Mouse (Mus musculus) CH12.LX (cell line): ENCODE data around the gene Exosc8. TPM values are rescaled to one million over a fixed set of nuclear protein-coding genes. Genes with fewer than 3 reads are reported as not detected.

ENCODE experiments used
- DNase-seq: peaks from one replicate; pipeline ENCODE4 v3.0.0-alpha.2; 2013; ENCODE audit errors: extremely low read depth
- H3K27ac ChIP-seq: 2 replicates; pipeline ENCODE4 v1.5.1; 2012; ENCODE audit warnings: low read depth, mild to moderate bottlenecking, control low read depth, moderate library complexity; ENCODE audit not compliant: insufficient read depth
- H3K27me3 ChIP-seq: replicated peaks from 2 replicates; pipeline ENCODE3; 2012; ENCODE audit warnings: inconsistent platforms
- H3K36me3 ChIP-seq, 2 experiments: replicated peaks in 1 of 2; 2 replicates each; pipeline versions ENCODE3 to v1.6.1; 2012; ENCODE audit warnings: inconsistent platforms in 1 of 2, low read length in 1 of 2, mild to moderate bottlenecking in 1 of 2, mixed read lengths in 1 of 2, moderate library complexity in 1 of 2; ENCODE audit not compliant: control insufficient read depth in 1 of 2, insufficient read depth in 1 of 2
- H3K4me1 ChIP-seq, 2 experiments: 2 replicates each; pipeline ENCODE4 v1.6.1; 2012; ENCODE audit warnings: inconsistent platforms in 1 of 2, moderate library complexity in 1 of 2; ENCODE audit not compliant: insufficient read depth in 2 of 2, control insufficient read depth in 1 of 2
- H3K4me2 ChIP-seq: 2 replicates; pipeline ENCODE4 v1.6.1; 2012; ENCODE audit warnings: low read depth, mild to moderate bottlenecking, control low read depth; ENCODE audit not compliant: poor library complexity, insufficient read depth, severe bottlenecking
- H3K4me3 ChIP-seq, 3 experiments: fragments of 150-350 bp in 1 of 3; sonication (generic) in 1 of 3; replicated peaks in 1 of 3; 2 replicates each; pipeline versions ENCODE3 to v1.5.1; 2011 to 2012; ENCODE audit warnings: low read depth in 2 of 3, low read length in 2 of 3, mild to moderate bottlenecking in 2 of 3, moderate library complexity in 2 of 3, control low read depth in 1 of 3, improper control_type of control experiment in 1 of 3, inconsistent platforms in 1 of 3, mixed read lengths in 1 of 3; ENCODE audit not compliant: poor library complexity in 1 of 3
- H3K79me2 ChIP-seq: replicated peaks from 2 replicates; pipeline ENCODE4 v1.6.1; 2012; ENCODE audit warnings: mild to moderate bottlenecking, moderate library complexity; ENCODE audit not compliant: control insufficient read depth, poor library complexity, insufficient read depth, severe bottlenecking; ENCODE audit errors: extremely low read depth
- H3K9ac ChIP-seq: 2 replicates; pipeline ENCODE4 v1.6.1; 2012; ENCODE audit warnings: low read depth, mild to moderate bottlenecking, control low read depth, moderate library complexity; ENCODE audit not compliant: insufficient read depth
- H3K9me3 ChIP-seq: replicated peaks from 2 replicates; pipeline ENCODE3; 2012; ENCODE audit warnings: low read length, inconsistent platforms, mixed read lengths
- CTCF ChIP-seq, 2 experiments: IDR thresholded peaks in 1 of 2; conservative IDR thresholded peaks in 1 of 2; 2 replicates each; pipeline ENCODE4 v1.5.1; 2011 to 2012; ENCODE audit warnings: low read depth in 2 of 2, low read length in 2 of 2, improper control_type of control experiment in 1 of 2, inconsistent platforms in 1 of 2, mild to moderate bottlenecking in 1 of 2, moderate library complexity in 1 of 2
- E2F4 ChIP-seq: IDR thresholded peaks from 2 replicates; pipeline ENCODE4 v1.6.1; 2011; ENCODE audit warnings: low read depth, low read length, improper control_type of control experiment; ENCODE audit not compliant: insufficient replicate concordance
- ETS1 ChIP-seq: conservative IDR thresholded peaks from 2 replicates; pipeline ENCODE4 v1.6.1; 2012; ENCODE audit warnings: low read depth, mild to moderate bottlenecking, inconsistent platforms, low read length, improper control_type of control experiment, moderate library complexity
- JUN ChIP-seq: IDR thresholded peaks from 2 replicates; pipeline ENCODE4 v1.6.1; 2011; ENCODE audit warnings: low read depth, mild to moderate bottlenecking, low read length, improper control_type of control experiment, moderate library complexity; ENCODE audit not compliant: insufficient read depth
- MAFK ChIP-seq: IDR thresholded peaks from 2 replicates; pipeline ENCODE4 v1.6.1; 2011; ENCODE audit warnings: low read length, improper control_type of control experiment; ENCODE audit not compliant: insufficient replicate concordance
- MAX ChIP-seq: IDR thresholded peaks from 2 replicates; pipeline ENCODE4 v1.6.1; 2011; ENCODE audit warnings: low read length, improper control_type of control experiment
- MAZ ChIP-seq: IDR thresholded peaks from 2 replicates; pipeline ENCODE4 v1.6.1; 2012; ENCODE audit warnings: low read depth, mild to moderate bottlenecking, inconsistent platforms, low read length, improper control_type of control experiment, moderate library complexity
- MEF2A ChIP-seq: IDR thresholded peaks from 2 replicates; pipeline ENCODE4 v1.6.1; 2014; ENCODE audit warnings: low read depth, mild to moderate bottlenecking, inconsistent platforms, low read length, improper control_type of control experiment, borderline replicate concordance
- MXI1 ChIP-seq: IDR thresholded peaks from 2 replicates; pipeline ENCODE4 v1.6.1; 2011; ENCODE audit warnings: mild to moderate bottlenecking, low read depth, low read length, improper control_type of control experiment
- MYC ChIP-seq: IDR thresholded peaks from 2 replicates; pipeline ENCODE4 v1.6.1; 2011; ENCODE audit warnings: low read depth, mild to moderate bottlenecking, improper control_type of control experiment, low read length
- NELFE ChIP-seq: IDR thresholded peaks from 2 replicates; pipeline ENCODE4 v1.6.1; 2011; ENCODE audit warnings: low read depth, low read length, improper control_type of control experiment
- NRF1 ChIP-seq: IDR thresholded peaks from 2 replicates; pipeline ENCODE4 v1.6.1; 2014; ENCODE audit warnings: low read depth, mild to moderate bottlenecking, inconsistent platforms, low read length, improper control_type of control experiment, moderate library complexity
- POLR2A ChIP-seq: IDR thresholded peaks from 2 replicates; pipeline ENCODE4 v1.6.1; 2011; ENCODE audit warnings: low read depth, mild to moderate bottlenecking, improper control_type of control experiment, low read length
- RAD21 ChIP-seq: IDR thresholded peaks from 2 replicates; pipeline ENCODE4 v1.6.1; 2011; ENCODE audit warnings: low read depth, mild to moderate bottlenecking, low read length, improper control_type of control experiment, moderate library complexity
- SIN3A ChIP-seq: IDR thresholded peaks from 2 replicates; pipeline ENCODE4 v1.6.1; 2012; ENCODE audit warnings: low read length, improper control_type of control experiment, inconsistent platforms
- USF1 ChIP-seq: IDR thresholded peaks from 2 replicates; pipeline ENCODE4 v1.6.1; 2014; ENCODE audit warnings: low read depth, mild to moderate bottlenecking, inconsistent platforms, low read length, improper control_type of control experiment
- USF2 ChIP-seq: conservative IDR thresholded peaks from 2 replicates; pipeline ENCODE4 v1.6.1; 2011; ENCODE audit warnings: low read depth, low read length, improper control_type of control experiment
- ZC3H11A ChIP-seq: IDR thresholded peaks from 2 replicates; pipeline ENCODE4 v1.6.1; 2012; ENCODE audit warnings: low read depth, mild to moderate bottlenecking, inconsistent platforms, low read length, improper control_type of control experiment
- ZMIZ1 ChIP-seq: IDR thresholded peaks from 2 replicates; pipeline ENCODE4 v1.6.1; 2012; ENCODE audit warnings: low read depth, mild to moderate bottlenecking, inconsistent platforms, low read length, improper control_type of control experiment
- ZNF384 ChIP-seq: IDR thresholded peaks from 2 replicates; pipeline ENCODE4 v1.6.1; 2012; ENCODE audit warnings: low read depth, low read length, improper control_type of control experiment, inconsistent platforms
- dilution Hi-C: fragments of 300-500 bp; cut with MboI; formaldehyde crosslinking; loops from 2 replicates; pipeline ENCODE4 v1.14.3; 2020; ENCODE audit warnings: low sequenced_read_pairs; ENCODE audit not compliant: extremely low pct_unique_long_range_greater_than_20kb, extremely low pct_ligation_motif_present
- in situ Hi-C: fragments of 300-500 bp; cut with MboI; formaldehyde crosslinking; loops from 3 replicates; pipeline ENCODE4 v1.14.3; 2019; ENCODE audit warnings: low sequenced_read_pairs, low pct_ligation_motif_present, low pct_unique_long_range_greater_than_20kb, mixed read lengths
- polyA plus RNA-seq: library from polyadenylated mRNA; unstranded; fragments of >175 nt; gene quantifications from 2 replicates; pipeline ENCODE4 v1.2.1, GENCODE M21; 2012; ENCODE audit warnings: low read depth; ENCODE audit not compliant: insufficient read length
- total RNA-seq, 2 experiments: library from RNA; depleted of rRNA; stranded (reverse); fragments of 300-350 nt in 1 of 2; fragments of >200 nt in 1 of 2; gene quantifications; 2 replicates each; pipeline ENCODE4 v1.2.3; 2012 to 2014

Gene Exosc8
- total and polyA plus RNA-seq, 3 experiments = 102 to 238 (median 124) TPM

DNA sequence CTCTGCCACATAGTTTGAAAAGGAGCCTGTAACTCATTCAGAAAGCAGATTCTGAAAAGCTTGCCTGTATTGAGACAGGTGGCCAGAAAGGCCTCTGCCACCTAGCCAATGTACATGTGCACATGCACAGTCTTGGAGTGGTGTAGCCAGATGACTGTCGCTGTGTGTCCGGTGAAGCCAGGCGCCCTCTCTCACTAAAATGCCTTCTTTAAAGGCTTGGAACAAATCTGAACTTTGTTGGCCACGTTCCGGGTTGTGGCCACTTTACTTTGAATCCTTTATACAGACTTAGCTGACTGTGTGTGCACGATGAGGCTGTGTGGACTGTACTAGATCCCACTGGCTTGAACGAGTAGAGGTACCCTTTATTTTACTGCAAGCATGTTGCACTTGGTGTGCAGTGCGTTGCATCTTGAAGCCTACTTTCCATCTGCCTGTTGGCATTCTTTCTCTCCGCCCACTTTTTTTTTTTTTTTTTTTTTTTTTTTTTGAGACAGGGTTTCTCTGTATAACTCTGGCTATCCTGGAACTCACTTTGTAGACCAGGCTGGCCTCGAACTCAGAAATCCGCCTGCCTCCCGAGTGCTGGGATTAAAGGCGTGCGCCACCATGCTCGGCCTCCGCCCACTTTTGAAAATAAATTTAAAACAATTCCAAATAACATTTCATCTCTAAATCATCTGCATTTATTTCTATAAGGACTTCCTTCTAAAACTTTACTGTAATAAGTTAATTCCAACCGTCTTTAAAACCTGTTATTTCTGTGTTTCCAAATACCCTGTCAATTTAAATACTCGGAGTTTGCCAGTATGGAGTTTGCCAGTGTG is 1.1 kb upstream of the Exosc8 start:
- H3K4me3 ChIP-seq = peak overlapping the region; percentile 83 to 99 (median 86)
- TF ChIP-seq POLR2A (0 out of 2 replicates have a peak, but pooled peaks have one; percentile 35), ZMIZ1 (no peak), MAFK (no peak), NELFE (no peak), USF2 (no peak), NRF1 (no peak), JUN (no peak), ZNF384 (peak; percentile 92), ZC3H11A (no peak), MEF2A (no peak), E2F4 (no peak), USF1 (no peak), MYC (no peak), MAX (peak; percentile 41; the same call in 1 of the 2 replicates), RAD21 (no peak), MAZ (no peak), CTCF (conservative IDR thresholded peaks at IDR 0.05 in 1 of 2, IDR thresholded peaks at IDR 0.05 in 1 of 2; ENCODE audit: low read depth in 2 of 2, low read length in 2 of 2) (no peak), SIN3A (peak; percentile 15; the same call in 1 of the 2 replicates), ETS1 (no peak), MXI1 (peak; percentile 57; the same call in 1 of the 2 replicates)
- no peak for DNase-seq
- peaks cover 6 to 40% of the 10 kb centered on the region in 2 experiments for H3K4me1 ChIP-seq
- no peaks in the 10 kb centered on the region for H3K27me3 ChIP-seq
- peaks cover 32% of the 10 kb centered on the region for H3K79me2 ChIP-seq
- H3K4me2 ChIP-seq = peak overlapping the region; percentile 86
- dilution Hi-C loops = no loop called here
- peaks cover 24 to 52% of the 10 kb centered on the region in 2 experiments for H3K36me3 ChIP-seq
- peak overlapping the region; percentile 90 for H3K9ac ChIP-seq
- H3K9me3 ChIP-seq = no peaks in the 10 kb centered on the region
- H3K27ac ChIP-seq = peak overlapping the region; percentile 57
- in situ Hi-C loops = no loop called here
